Mouse (Mus musculus) 3T3-L1 (cell line): Measurements from ENCODE around the gene Il6st.

Experiments
- DNase-seq: peaks from one replicate; pipeline ENCODE4 v3.0.0-alpha.2; 2015; ENCODE audit warnings: low read depth, low spot score

The Il6st gene

GRCm38 (mm10) chr13:112523346-112523970, 59.6 kb downstream of the Il6st start:
- DNase-seq = no peak

- DNase-seq = no peak
Observed at GRCm38 (mm10) chr13:112527186-112527585, 63.3 kb downstream of the Il6st start.

GRCm38 (mm10) chr13:112529893-112530292, 66.0 kb downstream of the Il6st start:
- DNase-seq = peak; percentile 90

- no peak for DNase-seq
Observed at GRCm38 (mm10) chr13:112532235-112532634, 68.4 kb downstream of the Il6st start.

- DNase-seq = no peak
Observed at GRCm38 (mm10) chr13:112533556-112533955, 69.7 kb downstream of the Il6st start.

- no peak for DNase-seq
Observed at GRCm38 (mm10) chr13:112536611-112537010, 72.7 kb downstream of the Il6st start.

- DNase-seq = no peak
Observed at GRCm38 (mm10) chr13:112537065-112537464, 73.2 kb downstream of the Il6st start.

- DNase-seq = no peak
Observed at GRCm38 (mm10) chr13:112540616-112541015, 76.7 kb downstream of the Il6st start.

GRCm38 (mm10) chr13:112541223-112541975, 77.5 kb downstream of the Il6st start:
- DNase-seq = no peak

- peak; percentile 19 for DNase-seq
Observed at GRCm38 (mm10) chr13:112551641-112552548, 88.0 kb downstream of the Il6st start.

- no peak for DNase-seq
Observed at GRCm38 (mm10) chr13:112553304-112553703, 89.4 kb downstream of the Il6st start.

GRCm38 (mm10) chr13:112556501-112556900, 92.6 kb downstream of the Il6st start:
- peak; percentile 82 for DNase-seq
